Mouse (Mus musculus) spleen, adult 2 months (tissue): Measurements from ENCODE around the gene Med16.

Experiments
- CTCF ChIP-seq: fragments of 200-500 bp; IDR thresholded peaks from 2 replicates; pipeline ENCODE4 v1.5.1; 2011; ENCODE audit warnings: mild to moderate bottlenecking, inconsistent platforms; ENCODE audit not compliant: insufficient read depth, insufficient read length, insufficient replicate concordance; ENCODE audit errors: extremely low read depth
- POLR2A ChIP-seq: fragments of 200-500 bp; IDR thresholded peaks from 2 replicates; pipeline ENCODE4 v1.6.1; 2011; ENCODE audit warnings: low read depth, low read length, inconsistent platforms

GRCm38 (mm10) chr10:79874290-79874862, 34.3 kb downstream of the Med16 start, which contains the start of the genes Prtn3 and Plppr3:
- TF ChIP-seq CTCF: no peak
- no peak for TF ChIP-seq POLR2A
